Mouse (Mus musculus) heart, embryonic 12.5 days (tissue): Measurements from ENCODE around the gene Ddx25. TPM values are rescaled to one million over a fixed set of nuclear protein-coding genes. Genes with fewer than 3 reads are reported as not detected.
A peak's percentile ranks its signal among the peaks of the same experiment; 100 is the strongest.

Experiments
- ATAC-seq: fragments of 200-750 bp; cut with Nextera tagmentation; 2 replicates; pipeline ENCODE4 v1.8.0; 2017; ENCODE audit warnings: moderate TSS enrichment, moderate library complexity; ENCODE audit not compliant: insufficient number of reproducible peaks, low FRiP score
- H3K27ac ChIP-seq: fragments of 300-500 bp; sonication (generic); 2 replicates; pipeline ENCODE4 v1.5.1; 2016; ENCODE audit warnings: mild to moderate bottlenecking, moderate library complexity; ENCODE audit not compliant: poor library complexity, severe bottlenecking
- H3K27me3 ChIP-seq: fragments of 300-500 bp; sonication (generic); replicated peaks from 2 replicates; pipeline ENCODE4 v1.6.1; 2016; ENCODE audit warnings: mild to moderate bottlenecking, moderate library complexity
- H3K36me3 ChIP-seq: fragments of 300-500 bp; sonication (generic); 2 replicates; pipeline ENCODE4 v1.6.1; 2016; ENCODE audit warnings: mild to moderate bottlenecking, moderate library complexity
- H3K4me1 ChIP-seq: fragments of 300-500 bp; sonication (generic); replicated peaks from 2 replicates; pipeline ENCODE4 v1.6.1; 2016; ENCODE audit warnings: mild to moderate bottlenecking
- H3K4me2 ChIP-seq: fragments of 300-500 bp; sonication (generic); 2 replicates; pipeline ENCODE4 v1.6.1; 2016; ENCODE audit warnings: mild to moderate bottlenecking, moderate library complexity
- H3K4me3 ChIP-seq: fragments of 300-500 bp; sonication (generic); 2 replicates; pipeline ENCODE4 v1.5.1; 2016; ENCODE audit warnings: mild to moderate bottlenecking
- H3K9ac ChIP-seq: fragments of 300-500 bp; sonication (generic); 2 replicates; pipeline ENCODE4 v1.6.1; 2016; ENCODE audit warnings: mild to moderate bottlenecking, moderate library complexity
- H3K9me3 ChIP-seq: fragments of 300-500 bp; sonication (generic); replicated peaks from 2 replicates; pipeline ENCODE4 v1.6.1; 2016; ENCODE audit warnings: mild to moderate bottlenecking, moderate library complexity
- WGBS: fragments of 180-500 bp; shearing (Covaris S2); methylation state at CpG from one replicate; pipeline ENCODE4 v1.1.7; 2016; 5-methylcytosine and 5-hydroxymethylcytosine counted together
- polyA plus RNA-seq: library from polyadenylated mRNA; unstranded; fragments of >200 nt; fragmentation: Nextera tagmentation; extraction: Ambion mirVana; gene quantifications from 2 replicates; pipeline ENCODE4 v1.2.1, GENCODE M21; 2016

Ddx25 gene
- polyA plus RNA-seq, 1 experiment from 2014 or later, result 1.7 TPM

DNA sequence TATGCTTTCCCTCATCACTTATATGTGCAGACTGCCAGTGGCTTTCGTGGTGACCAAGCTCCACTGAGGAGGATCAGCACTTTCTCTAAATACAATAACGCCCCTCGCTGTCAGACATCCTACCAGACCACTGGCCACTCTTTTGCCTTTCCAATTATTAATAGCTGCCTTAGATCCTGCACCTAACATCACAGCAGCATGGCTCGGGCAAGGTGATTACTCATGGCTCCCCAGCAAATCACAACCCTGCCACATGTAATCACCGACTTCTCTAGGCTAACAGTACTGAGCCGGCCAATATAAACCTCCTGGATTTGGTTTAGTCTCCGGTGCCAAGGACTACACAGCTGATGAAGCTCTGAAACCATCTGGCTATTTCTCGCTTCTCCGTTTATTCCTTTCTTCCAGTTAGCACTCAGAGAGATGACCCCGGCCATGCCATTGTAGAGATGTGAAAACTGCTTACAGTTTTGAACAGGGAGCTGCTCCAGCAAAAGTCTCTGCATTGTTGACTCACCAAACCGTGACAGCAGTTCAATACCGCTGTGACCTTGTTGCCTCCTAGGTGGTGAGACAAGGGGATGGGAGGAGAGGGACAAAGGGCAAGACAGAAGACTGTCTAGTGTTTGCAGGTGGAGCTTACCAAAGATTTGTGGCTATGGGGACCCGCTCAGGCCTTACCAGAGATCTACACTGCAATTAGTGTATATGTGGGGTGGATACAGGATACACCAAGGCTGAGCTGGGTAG is 19.2 kb downstream of the Ddx25 start:
- H3K4me2 ChIP-seq, result no peak overlapping the region
- no peak overlapping the region for H3K4me3 ChIP-seq
- H3K9me3 ChIP-seq, result no peaks in the 10 kb centered on the region
- no peak overlapping the region for H3K27ac ChIP-seq
- no peak overlapping the region for H3K9ac ChIP-seq
- H3K27me3 ChIP-seq, result 0 out of 2 replicates have a peak, but pooled peaks cover 3% of the 10 kb centered on the region
- H3K4me1 ChIP-seq, result peaks cover 20% of the 10 kb centered on the region
- H3K36me3 ChIP-seq, result no peaks in the 10 kb centered on the region
- 78% methylated on average over 13 of the region's 13 CpGs for WGBS
- ATAC-seq, result no peak

DNA sequence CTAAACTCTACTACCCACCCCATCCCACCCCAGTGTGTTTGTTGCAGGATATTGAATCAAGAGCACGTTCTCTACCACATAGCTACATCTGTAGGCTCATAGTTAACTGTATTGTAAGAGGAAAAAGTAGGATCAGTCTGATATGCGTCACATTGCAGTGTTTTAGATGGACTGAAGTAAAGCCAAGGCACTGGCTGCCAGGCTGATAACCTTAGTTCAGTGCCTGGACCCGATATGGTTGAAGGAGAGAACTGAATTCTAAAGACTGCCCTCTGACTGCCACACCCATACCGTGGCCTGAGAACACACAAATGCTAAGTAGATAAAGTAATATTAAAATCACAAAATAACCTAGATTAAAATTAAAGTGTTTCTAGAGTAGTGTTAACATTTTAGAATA is 22.5 kb downstream of the Ddx25 start:
- H3K9ac ChIP-seq, result no peak overlapping the region
- ATAC-seq, result no peak
- no peaks in the 10 kb centered on the region for H3K27me3 ChIP-seq
- H3K4me3 ChIP-seq, result no peak overlapping the region
- no peaks in the 10 kb centered on the region for H3K36me3 ChIP-seq
- H3K4me2 ChIP-seq, result no peak overlapping the region
- H3K27ac ChIP-seq, result no peak overlapping the region
- no peaks in the 10 kb centered on the region for H3K9me3 ChIP-seq
- H3K4me1 ChIP-seq, result peaks cover 20% of the 10 kb centered on the region
- WGBS, result 57% methylated on average over 4 of the region's 4 CpGs

DNA sequence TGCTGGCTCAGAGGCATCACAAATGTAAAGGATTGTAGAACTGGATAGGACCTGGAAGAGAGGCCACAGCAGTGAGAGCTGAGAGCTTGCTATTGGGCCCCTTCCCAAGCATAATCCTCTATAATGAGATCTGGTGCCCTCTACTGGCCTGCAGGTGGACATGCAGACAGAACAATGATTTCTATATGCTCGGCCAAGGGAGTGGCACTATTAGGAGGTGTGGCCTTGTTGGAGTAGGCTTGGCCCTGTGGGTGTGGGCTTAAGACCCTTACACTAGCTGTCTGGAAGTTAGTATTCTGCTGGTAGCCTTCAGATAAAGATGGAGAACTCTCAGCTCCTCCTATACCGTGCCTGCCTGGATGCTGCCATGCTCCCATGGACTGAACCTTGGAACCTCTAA is 23.2 kb downstream of the Ddx25 start:
- no peaks in the 10 kb centered on the region for H3K9me3 ChIP-seq
- H3K4me2 ChIP-seq, result no peak overlapping the region
- no peaks in the 10 kb centered on the region for H3K36me3 ChIP-seq
- H3K27ac ChIP-seq, result no peak overlapping the region
- H3K4me3 ChIP-seq, result no peak overlapping the region
- WGBS, result 3% methylated on average over 2 of the region's 2 CpGs
- ATAC-seq, result peak; percentile 58
- H3K27me3 ChIP-seq, result no peaks in the 10 kb centered on the region
- H3K4me1 ChIP-seq, result peaks cover 20% of the 10 kb centered on the region
- H3K9ac ChIP-seq, result no peak overlapping the region

DNA sequence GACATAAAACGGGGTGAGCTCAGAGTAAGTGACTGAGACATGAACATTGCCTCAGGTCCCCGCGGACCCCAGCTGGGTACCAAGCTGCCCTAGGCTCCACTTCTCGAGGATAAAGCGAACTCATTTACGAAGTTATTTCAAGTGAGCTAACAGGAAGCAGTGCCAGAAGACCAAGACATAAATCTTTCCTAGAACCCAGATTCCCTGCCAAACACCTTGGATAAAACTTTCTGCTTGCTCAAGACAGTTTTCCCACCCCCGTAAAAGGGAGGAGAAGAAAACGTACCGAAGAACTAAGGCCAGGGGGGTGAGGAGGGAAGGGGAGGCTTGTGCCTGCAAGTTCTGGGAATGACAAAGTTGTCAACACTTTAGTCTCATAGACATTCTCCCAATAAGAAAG is 25.1 kb downstream of the Ddx25 start:
- Histone ChIP-seq H3K9me3 (no peaks in the 10 kb centered on the region), H3K4me3 (no peak overlapping the region), H3K27me3 (no peaks in the 10 kb centered on the region), H3K4me1 (peaks cover 11% of the 10 kb centered on the region), H3K9ac (no peak overlapping the region), H3K4me2 (no peak overlapping the region), H3K36me3 (no peaks in the 10 kb centered on the region), H3K27ac (no peak overlapping the region)
- ATAC-seq, result no peak
- 59% methylated on average over 9 of the region's 9 CpGs for WGBS

DNA sequence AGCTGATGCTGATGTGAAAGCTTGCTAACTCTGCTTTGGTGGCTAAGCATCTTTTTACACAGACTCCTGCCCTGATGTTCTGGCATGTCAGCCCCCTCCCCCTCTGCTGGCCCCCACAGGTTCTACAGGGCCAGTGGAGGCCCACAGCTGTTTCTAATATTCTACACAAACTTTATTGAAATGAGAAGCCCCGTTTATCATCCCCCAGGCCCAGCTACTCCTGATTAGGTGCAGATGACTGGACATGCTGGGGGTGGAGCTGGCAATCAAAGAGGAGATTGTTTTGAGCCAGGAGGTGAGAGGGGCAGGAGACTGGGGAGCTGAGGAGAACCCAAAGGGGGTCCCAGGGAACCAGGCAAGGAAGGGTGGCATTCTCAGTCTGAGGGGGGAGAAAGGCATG is 28.5 kb downstream of the Ddx25 start:
- ATAC-seq, result no peak
- no peak overlapping the region for H3K4me3 ChIP-seq
- 14% methylated on average over 1 of the region's 1 CpGs for WGBS
- H3K4me2 ChIP-seq, result no peak overlapping the region
- no peaks in the 10 kb centered on the region for H3K9me3 ChIP-seq
- 0 out of 2 replicates have a peak overlapping the region, but pooled peaks have one; percentile 3 for H3K27ac ChIP-seq
- H3K9ac ChIP-seq, result no peak overlapping the region
- H3K36me3 ChIP-seq, result no peaks in the 10 kb centered on the region
- 0 out of 2 replicates have a peak, but pooled peaks cover 3% of the 10 kb centered on the region for H3K27me3 ChIP-seq
- H3K4me1 ChIP-seq, result 0 out of 2 replicates have a peak, but pooled peaks cover 1% of the 10 kb centered on the region

DNA sequence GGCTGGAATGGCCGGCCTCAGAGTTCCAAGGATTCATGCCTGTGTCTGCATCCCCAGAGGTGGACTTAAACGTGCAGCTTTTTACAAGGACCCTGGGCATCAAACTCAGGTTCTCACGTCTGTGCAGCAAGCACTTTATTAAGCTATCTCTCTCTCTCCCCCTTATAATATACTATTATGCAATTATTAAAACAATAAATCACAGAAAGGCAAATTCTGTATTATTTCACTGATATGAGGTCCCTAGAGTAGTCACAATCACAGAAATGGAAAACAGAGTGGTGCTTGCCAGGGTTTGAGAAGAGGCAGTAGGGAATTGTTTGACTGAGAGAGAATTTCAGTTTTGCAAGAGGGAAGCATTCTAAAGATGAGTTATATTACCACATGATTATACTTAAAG is 29.2 kb downstream of the Ddx25 start:
- Histone ChIP-seq H3K27me3 (0 out of 2 replicates have a peak, but pooled peaks cover 3% of the 10 kb centered on the region), H3K4me2 (no peak overlapping the region), H3K4me3 (no peak overlapping the region), H3K9ac (no peak overlapping the region), H3K4me1 (0 out of 2 replicates have a peak, but pooled peaks cover 1% of the 10 kb centered on the region), H3K9me3 (no peaks in the 10 kb centered on the region), H3K36me3 (no peaks in the 10 kb centered on the region), H3K27ac (no peak overlapping the region)
- ATAC-seq, result no peak
- 57% methylated on average over 3 of the region's 3 CpGs for WGBS

DNA sequence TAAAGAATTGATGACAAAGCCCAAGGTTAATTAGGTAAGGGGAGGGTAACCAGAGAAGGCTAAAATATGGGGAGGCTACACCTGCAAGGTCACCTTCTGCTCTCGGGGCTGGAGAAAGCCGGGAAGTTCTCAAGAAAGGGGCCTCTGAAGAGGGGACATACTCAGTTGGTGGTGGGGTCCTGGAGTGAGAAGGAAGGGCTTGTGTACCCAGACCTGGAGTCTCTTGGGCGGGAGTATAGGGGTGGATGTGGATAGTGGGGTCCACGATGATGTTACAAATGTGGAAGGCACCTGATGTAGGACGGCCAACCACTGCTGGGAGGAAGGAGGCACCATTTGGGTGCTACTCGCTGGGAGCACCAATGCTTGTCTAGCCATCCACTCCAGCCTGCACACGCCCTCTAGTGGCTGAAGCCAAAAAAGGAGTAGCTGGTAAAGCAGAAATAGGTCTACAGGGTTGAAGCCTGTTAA is 34.4 kb downstream of the Ddx25 start:
- WGBS, result 26% methylated on average over 7 of the region's 7 CpGs
- no peak overlapping the region for H3K9ac ChIP-seq
- no peaks in the 10 kb centered on the region for H3K36me3 ChIP-seq
- H3K4me2 ChIP-seq, result no peak overlapping the region
- 0 out of 2 replicates have a peak, but pooled peaks cover 3% of the 10 kb centered on the region for H3K27me3 ChIP-seq
- ATAC-seq, result peak; percentile 53
- H3K4me3 ChIP-seq, result no peak overlapping the region
- peaks cover 8% of the 10 kb centered on the region; the same call in 1 of the 2 replicates for H3K4me1 ChIP-seq
- H3K9me3 ChIP-seq, result no peaks in the 10 kb centered on the region
- H3K27ac ChIP-seq, result 0 out of 2 replicates have a peak overlapping the region, but pooled peaks have one; percentile 8

DNA sequence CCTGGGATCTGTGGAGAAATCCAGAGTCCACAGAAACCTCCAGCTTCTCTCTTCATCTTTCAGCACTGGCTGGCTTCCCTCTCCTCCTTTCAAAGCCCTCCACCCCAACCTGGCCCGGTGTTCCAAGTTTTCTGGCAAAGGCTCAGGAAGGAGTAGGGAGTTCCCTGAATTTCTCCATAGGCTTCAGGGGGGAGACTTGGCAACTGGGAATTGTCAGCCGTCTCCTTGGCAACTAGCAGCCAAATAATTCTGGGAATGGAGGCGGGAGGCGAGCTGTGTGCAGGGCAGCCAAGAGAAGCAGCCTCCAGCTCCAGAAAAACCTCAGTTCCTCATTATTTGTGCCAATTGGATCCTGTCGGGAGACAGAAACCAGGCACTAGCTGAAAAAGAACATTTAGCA is 34.8 kb downstream of the Ddx25 start:
- H3K9me3 ChIP-seq, result no peaks in the 10 kb centered on the region
- WGBS, result 41% methylated on average over 5 of the region's 5 CpGs
- H3K4me2 ChIP-seq, result no peak overlapping the region
- 0 out of 2 replicates have a peak, but pooled peaks cover 3% of the 10 kb centered on the region for H3K27me3 ChIP-seq
- no peaks in the 10 kb centered on the region for H3K36me3 ChIP-seq
- H3K9ac ChIP-seq, result no peak overlapping the region
- H3K27ac ChIP-seq, result 0 out of 2 replicates have a peak overlapping the region, but pooled peaks have one; percentile 18
- no peak overlapping the region for H3K4me3 ChIP-seq
- peaks cover 8% of the 10 kb centered on the region; the same call in 1 of the 2 replicates for H3K4me1 ChIP-seq
- ATAC-seq, result peak; percentile 36

DNA sequence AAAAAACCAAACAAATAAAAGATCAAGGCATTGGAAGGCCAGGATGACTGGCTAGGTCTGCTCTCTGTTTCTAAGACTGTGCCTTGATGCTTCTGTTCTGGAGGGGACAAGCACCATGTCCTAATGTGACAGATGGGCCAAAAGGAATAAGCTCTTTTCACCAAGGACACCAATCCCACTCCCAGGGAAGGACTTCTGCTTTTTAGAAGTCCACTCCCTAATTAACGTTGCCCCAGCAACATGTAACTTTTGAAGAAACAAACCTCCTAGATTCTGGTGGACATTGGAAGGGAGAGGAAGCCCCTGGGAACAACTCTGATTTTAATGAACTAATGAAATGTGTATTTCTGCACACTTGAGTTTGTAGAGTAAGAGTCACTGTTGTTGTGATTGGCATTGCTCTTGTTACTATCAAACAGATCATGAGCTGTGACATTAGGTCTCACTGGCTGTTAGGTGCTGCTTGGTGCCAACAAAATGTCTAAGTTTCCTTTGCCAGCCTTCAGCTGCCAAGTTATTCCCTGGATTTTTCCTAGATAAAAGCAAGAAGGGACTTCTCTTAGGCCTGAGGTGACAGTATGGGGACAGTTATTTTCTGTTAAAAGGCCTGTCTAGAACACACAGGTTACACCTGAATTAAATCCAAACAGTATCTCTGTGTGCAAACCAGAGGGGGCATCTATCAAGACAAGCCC is 35.4 kb downstream of the Ddx25 start:
- H3K27me3 ChIP-seq, result 0 out of 2 replicates have a peak, but pooled peaks cover 3% of the 10 kb centered on the region
- 63% methylated on average over 1 of the region's 1 CpGs for WGBS
- H3K4me1 ChIP-seq, result peaks cover 8% of the 10 kb centered on the region; the same call in 1 of the 2 replicates
- no peaks in the 10 kb centered on the region for H3K36me3 ChIP-seq
- ATAC-seq, result no peak
- no peak overlapping the region for H3K4me3 ChIP-seq
- 0 out of 2 replicates have a peak overlapping the region, but pooled peaks have one; percentile 18 for H3K27ac ChIP-seq
- no peak overlapping the region for H3K4me2 ChIP-seq
- H3K9ac ChIP-seq, result no peak overlapping the region
- H3K9me3 ChIP-seq, result no peaks in the 10 kb centered on the region

DNA sequence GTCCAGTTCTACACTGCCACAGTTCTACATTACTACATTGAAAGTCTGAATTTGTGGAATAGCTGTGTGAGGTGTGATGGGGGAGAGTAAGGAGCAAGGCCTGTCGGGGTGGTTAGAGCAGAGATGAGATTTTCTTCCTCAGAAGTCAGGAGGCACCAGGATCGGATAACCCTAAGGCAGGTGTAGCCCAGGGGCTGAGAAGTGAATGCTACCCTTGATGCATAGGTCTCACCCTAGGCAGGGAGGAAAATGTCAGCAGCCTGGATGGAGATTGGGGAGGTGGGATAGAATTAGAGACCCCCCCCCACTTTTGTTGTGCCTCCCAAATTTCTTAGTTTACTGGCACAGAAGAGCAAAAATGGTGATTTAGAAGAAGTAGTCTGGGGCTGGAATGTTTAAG is 36.1 kb downstream of the Ddx25 start:
- Histone ChIP-seq H3K4me3 (no peak overlapping the region), H3K9ac (no peak overlapping the region), H3K27ac (no peak overlapping the region), H3K4me1 (peaks cover 8% of the 10 kb centered on the region; the same call in 1 of the 2 replicates), H3K27me3 (0 out of 2 replicates have a peak, but pooled peaks cover 3% of the 10 kb centered on the region), H3K4me2 (no peak overlapping the region), H3K36me3 (no peaks in the 10 kb centered on the region), H3K9me3 (no peaks in the 10 kb centered on the region)
- WGBS, result 70% methylated on average over 2 of the region's 2 CpGs
- ATAC-seq, result no peak
